ENCODE assay signal across 9 mouse cellular contexts in the genomic region with DNA sequence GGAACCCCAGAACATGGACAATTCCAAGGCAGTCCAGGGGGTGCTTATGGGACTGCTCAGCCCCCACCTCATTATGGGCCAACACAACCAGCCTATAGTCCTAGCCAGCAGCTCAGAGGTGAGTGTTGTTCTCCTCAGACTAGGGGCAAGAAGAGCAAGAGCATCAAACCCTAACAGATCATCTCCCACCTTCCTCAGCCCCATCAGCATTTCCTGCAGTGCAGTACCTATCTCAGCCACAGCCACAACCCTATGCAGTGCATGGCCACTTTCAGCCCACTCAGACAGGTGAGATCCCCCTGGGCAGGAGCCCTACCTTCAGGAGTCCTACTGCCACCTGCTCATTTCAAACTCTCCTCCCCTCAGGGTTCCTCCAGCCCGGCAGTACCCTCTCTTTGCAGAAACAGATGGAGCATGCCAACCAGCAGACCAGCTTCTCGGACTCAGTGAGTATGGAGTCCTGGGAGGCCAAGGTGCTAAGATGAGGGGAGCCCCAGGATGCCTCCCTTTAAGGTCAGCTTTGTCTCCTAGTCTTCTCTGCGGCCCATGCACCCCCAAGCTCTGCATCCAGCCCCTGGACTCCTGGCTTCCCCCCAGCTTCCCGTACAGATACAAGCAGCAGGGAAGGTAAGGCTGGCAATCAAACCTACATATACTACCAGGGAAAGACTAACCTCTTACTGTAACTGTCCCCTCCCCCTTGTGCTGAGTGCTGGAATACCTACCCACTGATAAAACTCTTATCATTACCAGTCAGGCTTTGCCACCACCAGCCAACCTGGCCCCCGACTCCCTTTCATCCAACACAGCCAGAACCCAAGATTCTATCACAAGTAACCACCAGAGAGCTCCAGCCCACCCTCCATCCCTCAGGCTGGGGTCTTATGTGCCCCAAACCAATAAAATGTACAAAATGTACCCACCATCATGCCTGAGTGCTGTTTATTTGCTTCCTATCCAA. TPM values are rescaled to one million over a fixed set of nuclear protein-coding genes. Genes with fewer than 3 reads are reported as not detected.
DNase-seq lines count a peak whose midpoint lies in the region; ATAC-seq lines count a peak whose summit lies in the region.
"Had no signal": no experiment of that assay in that cellular context is flagged by ENCODE, and none has a peak within 500 bp of the region (broad histone marks: within the 10 kb centered on the region; RNA-seq: fewer than 3 reads in every experiment).

No protein-coding gene starts in this region.

- H3K9me3 ChIP-seq in embryonic facial prominence, embryonic 11.5 days (replicated peaks; ENCODE audit: control insufficient read depth, low read length) = no peaks in the 10 kb centered on the region
- no peaks in the 10 kb centered on the region for H3K9me3 ChIP-seq in limb, embryonic 13.5 days

- no peak overlapping the region for H3K27ac ChIP-seq in embryonic facial prominence, embryonic 11.5 days (replicated peaks; ENCODE audit: low read depth, low read length)
- no peak overlapping the region for H3K27ac ChIP-seq in limb, embryonic 13.5 days

- 0 out of 2 replicates have a peak overlapping the region, but pooled peaks have one; percentile 1 for H3K4me2 ChIP-seq in embryonic facial prominence, embryonic 11.5 days (ENCODE audit: low read depth, low read length)
- H3K4me2 ChIP-seq in limb, embryonic 13.5 days (replicated peaks) = peak overlapping the region; percentile 81

- peaks cover 29% of the 10 kb centered on the region for H3K36me3 ChIP-seq in embryonic facial prominence, embryonic 11.5 days (replicated peaks; ENCODE audit: control insufficient read depth, insufficient read depth, low read depth, low read length)
- H3K36me3 ChIP-seq in limb, embryonic 13.5 days = peaks cover 74% of the 10 kb centered on the region

- DNase-seq in heart, adult 11 months = peak; percentile 90
- no peak for DNase-seq in heart, adult 8-10 months (ENCODE audit: low spot score)
- DNase-seq in 416B (ENCODE audit: low read depth) = peak; percentile 35
- no peak for DNase-seq in embryonic facial prominence, embryonic 11.5 days (ENCODE audit: low spot score)
- DNase-seq in thymus, postnatal 10 days (ENCODE audit: low spot score in 2 of 2) = no peak
- DNase-seq in kidney, adult 9 months = no peak
- no peak for DNase-seq in right cerebral cortex, postnatal 36 days (ENCODE audit: low spot score in 2 of 2)
- DNase-seq: lung, adult 18-20 months had no signal

- no peak overlapping the region; the same call in 1 of the 2 replicates for H3K9ac ChIP-seq in embryonic facial prominence, embryonic 11.5 days (replicated peaks; ENCODE audit: low read length)
- peak overlapping the region; percentile 3; the same call in 1 of the 2 replicates for H3K9ac ChIP-seq in limb, embryonic 13.5 days

- no peak for ATAC-seq in embryonic facial prominence, embryonic 11.5 days (replicated peaks; ENCODE audit: insufficient number of reproducible peaks, low FRiP score, low TSS enrichment, low read depth)
- no peak for ATAC-seq in limb, embryonic 13.5 days (ENCODE audit: low FRiP score, low read depth)

- H3K4me1 ChIP-seq in embryonic facial prominence, embryonic 11.5 days (ENCODE audit: control insufficient read depth, insufficient read depth, low read length) = peaks cover 12% of the 10 kb centered on the region
- H3K4me1 ChIP-seq in limb, embryonic 13.5 days = peaks cover 45% of the 10 kb centered on the region

- no peaks in the 10 kb centered on the region for H3K27me3 ChIP-seq in embryonic facial prominence, embryonic 11.5 days (ENCODE audit: control insufficient read depth, insufficient read depth, low read length)
- no peaks in the 10 kb centered on the region for H3K27me3 ChIP-seq in limb, embryonic 13.5 days

- 61% methylated on average over 5 of the region's 5 CpGs for WGBS in embryonic facial prominence, embryonic 11.5 days
- whole genome bisulfite sequencing in limb, embryonic 13.5 days = 76% methylated on average over 5 of the region's 5 CpGs

- 0 out of 2 replicates have a peak overlapping the region, but pooled peaks have one; percentile 5 for H3K4me3 ChIP-seq in embryonic facial prominence, embryonic 11.5 days (ENCODE audit: low read depth, low read length)
- H3K4me3 ChIP-seq in limb, embryonic 13.5 days = peak overlapping the region; percentile 87

RNA-seq across cellular contexts. Expression of a gene that starts 2.3 kb away (rescaled TPM):
- 10 to 100 TPM; 23.2 to 32.1 (median 27.7) TPM for total RNA-seq in heart, adult 8-10 months (2022)
- 76.2 and 81.8 TPM in 2 replicates for polyA plus RNA-seq in embryonic facial prominence, embryonic 11.5 days (2014; fragmentation: Nextera tagmentation; extraction: Ambion mirVana)
- 90.0 and 90.1 TPM in 2 replicates for polyA plus RNA-seq in limb, embryonic 13.5 days (2015; fragmentation: Nextera tagmentation; extraction: Ambion mirVana)

RNA-seq across cellular contexts. Expression of a gene that starts 5.8 kb away (rescaled TPM):
- 100 to 1,000 TPM; 410 to 451 (median 437) TPM for total RNA-seq in heart, adult 8-10 months (2022)
- polyA plus RNA-seq in embryonic facial prominence, embryonic 11.5 days (2014; fragmentation: Nextera tagmentation; extraction: Ambion mirVana) = 2,030 and 2,067 TPM in 2 replicates
- 1,543 and 1,562 TPM in 2 replicates for polyA plus RNA-seq in limb, embryonic 13.5 days (2015; fragmentation: Nextera tagmentation; extraction: Ambion mirVana)

RNA-seq across cellular contexts. Expression of a gene that starts 15.1 kb away (rescaled TPM):
- 10 to 100 TPM; 38.0 to 50.9 (median 43.4) TPM for total RNA-seq in heart, adult 8-10 months (2022)
- 11.5 and 13.8 TPM in 2 replicates for polyA plus RNA-seq in embryonic facial prominence, embryonic 11.5 days (2014; fragmentation: Nextera tagmentation; extraction: Ambion mirVana)
- polyA plus RNA-seq in limb, embryonic 13.5 days (2015; fragmentation: Nextera tagmentation; extraction: Ambion mirVana) = 10.2 and 12.9 TPM in 2 replicates

RNA-seq across cellular contexts. Expression of a gene that starts 15.2 kb away (rescaled TPM):
- total RNA-seq in heart, adult 8-10 months (2022) = under 1 TPM; 0.43 to 0.81 (median 0.60) TPM
- 17.6 and 20.7 TPM in 2 replicates for polyA plus RNA-seq in embryonic facial prominence, embryonic 11.5 days (2014; fragmentation: Nextera tagmentation; extraction: Ambion mirVana)
- polyA plus RNA-seq in limb, embryonic 13.5 days (2015; fragmentation: Nextera tagmentation; extraction: Ambion mirVana) = 16.1 and 19.4 TPM in 2 replicates

RNA-seq across cellular contexts. Expression of a gene that starts 19.6 kb away (rescaled TPM):
- 10 to 100 TPM; 13.8 to 32.7 (median 24.3) TPM for total RNA-seq in heart, adult 8-10 months (2022)
- polyA plus RNA-seq in embryonic facial prominence, embryonic 11.5 days (2014; fragmentation: Nextera tagmentation; extraction: Ambion mirVana) = 5.5 and 6.6 TPM in 2 replicates
- polyA plus RNA-seq in limb, embryonic 13.5 days (2015; fragmentation: Nextera tagmentation; extraction: Ambion mirVana) = 9.3 and 9.7 TPM in 2 replicates

Comparison
In these comparisons a context has a peak if more than half of its experiments do, and no peak if none do; other contexts are left out.
1. DNase-seq: peak in heart, adult 11 months (single experiment) and 416B (single experiment); none in heart, adult 8-10 months (single experiment), embryonic facial prominence, embryonic 11.5 days (single experiment), thymus, postnatal 10 days (0 of 2), kidney, adult 9 months (single experiment) and right cerebral cortex, postnatal 36 days (0 of 2).